Mouse (Mus musculus): ENCODE measurements around the gene Irf1. TPM values are rescaled to one million over a fixed set of nuclear protein-coding genes. Genes with fewer than 3 reads are reported as not detected.

Gene Irf1
- polyA plus RNA-seq, 2 experiments from 2014 or later: 236 to 307 TPM

GRCm38 (mm10) chr11:53813001-53813868 lies 43.4 kb downstream of the Irf1 start:
- ATAC-seq: no peak

- ATAC-seq: no peak
These were observed 45.0 kb downstream of the Irf1 start for GRCm38 (mm10) chr11:53814810-53815209.

GRCm38 (mm10) chr11:53816841-53817375 lies 47.1 kb downstream of the Irf1 start:
- no peak for ATAC-seq

GRCm38 (mm10) chr11:53818794-53819193 lies 49.0 kb downstream of the Irf1 start:
- ATAC-seq: no peak

GRCm38 (mm10) chr11:53819511-53819910 lies 49.7 kb downstream of the Irf1 start:
- no peak for ATAC-seq

- ATAC-seq: no peak
These were observed 50.8 kb downstream of the Irf1 start for GRCm38 (mm10) chr11:53820516-53821170.

GRCm38 (mm10) chr11:53821230-53821944 lies 51.6 kb downstream of the Irf1 start:
- no peak for ATAC-seq

GRCm38 (mm10) chr11:53821945-53822338 lies 52.1 kb downstream of the Irf1 start:
- no peak for ATAC-seq

- ATAC-seq: no peak
These were observed 55.6 kb downstream of the Irf1 start for GRCm38 (mm10) chr11:53825409-53825808.

Other genes starting within 250 kb of the Irf1 start
- gene Kif3a, start 202.6 kb upstream of the Irf1 start, polyA plus RNA-seq (2017; shearing (Covaris generic)): 1 to 10 TPM; 5.9 to 7.8 TPM
- gene Il4, start 151.3 kb upstream of the Irf1 start, polyA plus RNA-seq (2017; shearing (Covaris generic)): 10 to 100 TPM in 1 of 2 experiments, 1 to 10 TPM in 1; 8.8 to 10.4 TPM
- not detected for gene Il13, start 135.3 kb upstream of the Irf1 start, polyA plus RNA-seq (2017; shearing (Covaris generic))
- gene Rad50, start 62.7 kb upstream of the Irf1 start, polyA plus RNA-seq (2017; shearing (Covaris generic)): 10 to 100 TPM; 43.2 to 44.8 TPM
- gene Il5, start 49.2 kb upstream of the Irf1 start, polyA plus RNA-seq (2017; shearing (Covaris generic)): under 1 TPM in 1 of 2 experiments, not detected in 1; 0.21 TPM
- 1 to 10 TPM; 4.9 to 6.2 TPM for gene Gm17334, start 3.2 kb downstream of the Irf1 start, polyA plus RNA-seq (2017; shearing (Covaris generic))
- 10 to 100 TPM; 24.2 to 36.5 TPM for gene Gm12216, start 89.2 kb downstream of the Irf1 start, polyA plus RNA-seq (2017; shearing (Covaris generic))
- gene Slc22a5, start 121.6 kb downstream of the Irf1 start, polyA plus RNA-seq (2017; shearing (Covaris generic)): 10 to 100 TPM; 10.8 to 16.0 TPM
- gene Slc22a21, start 210.3 kb downstream of the Irf1 start, polyA plus RNA-seq (2017; shearing (Covaris generic)): 1 to 10 TPM in 1 of 2 experiments, under 1 TPM in 1; 0.73 to 1.1 TPM

Measured in activated CD4-positive, CD25-positive, alpha-beta regulatory T cell, adult 4 months (primary cell).